Mouse (Mus musculus): ENCODE measurements around the gene Farp1.
A peak's percentile ranks its signal among the peaks of the same experiment; 100 is the strongest.

Farp1 gene

GRCm38 (mm10) chr14:121181798-121182197 is 146.8 kb downstream of the Farp1 start:
- DNase-seq (ENCODE audit: low read depth, low spot score), result no peak

- peak; percentile 50 for DNase-seq (ENCODE audit: low read depth, low spot score)
These were observed 148.0 kb downstream of the Farp1 start for GRCm38 (mm10) chr14:121182967-121183366.

- peak; percentile 89 for DNase-seq (ENCODE audit: low read depth, low spot score)
These were observed 148.6 kb downstream of the Farp1 start for GRCm38 (mm10) chr14:121183414-121184130.

GRCm38 (mm10) chr14:121184351-121184750 is 149.4 kb downstream of the Farp1 start:
- no peak for DNase-seq (ENCODE audit: low read depth, low spot score)

- no peak for DNase-seq (ENCODE audit: low read depth, low spot score)
These were observed 151.4 kb downstream of the Farp1 start for GRCm38 (mm10) chr14:121186402-121186894.

- DNase-seq (ENCODE audit: low read depth, low spot score), result peak; percentile 40
These were observed 154.8 kb downstream of the Farp1 start for GRCm38 (mm10) chr14:121189840-121190239.

GRCm38 (mm10) chr14:121190386-121190785 is 155.4 kb downstream of the Farp1 start:
- peak; percentile 58 for DNase-seq (ENCODE audit: low read depth, low spot score)

- no peak for DNase-seq (ENCODE audit: low read depth, low spot score)
These were observed 156.7 kb downstream of the Farp1 start for GRCm38 (mm10) chr14:121191739-121192138.

- DNase-seq (ENCODE audit: low read depth, low spot score), result peak; percentile 14
These were observed 157.4 kb downstream of the Farp1 start for GRCm38 (mm10) chr14:121192394-121192793.

GRCm38 (mm10) chr14:121193981-121194380 is 159.0 kb downstream of the Farp1 start:
- no peak for DNase-seq (ENCODE audit: low read depth, low spot score)

- no peak for DNase-seq (ENCODE audit: low read depth, low spot score)
These were observed 164.0 kb downstream of the Farp1 start for GRCm38 (mm10) chr14:121198915-121199572.

- DNase-seq (ENCODE audit: low read depth, low spot score), result no peak
These were observed 164.8 kb downstream of the Farp1 start for GRCm38 (mm10) chr14:121199789-121200188.

- no peak for DNase-seq (ENCODE audit: low read depth, low spot score)
These were observed 165.4 kb downstream of the Farp1 start for GRCm38 (mm10) chr14:121200353-121200752.

GRCm38 (mm10) chr14:121201178-121201577 is 166.2 kb downstream of the Farp1 start:
- no peak for DNase-seq (ENCODE audit: low read depth, low spot score)

GRCm38 (mm10) chr14:121205459-121205858 is 170.5 kb downstream of the Farp1 start:
- no peak for DNase-seq (ENCODE audit: low read depth, low spot score)

- DNase-seq (ENCODE audit: low read depth, low spot score), result no peak
These were observed 172.6 kb downstream of the Farp1 start for GRCm38 (mm10) chr14:121207441-121208158.

- no peak for DNase-seq (ENCODE audit: low read depth, low spot score)
These were observed 173.1 kb downstream of the Farp1 start for GRCm38 (mm10) chr14:121208159-121208515.

GRCm38 (mm10) chr14:121210318-121210717 is 175.3 kb downstream of the Farp1 start:
- no peak for DNase-seq (ENCODE audit: low read depth, low spot score)

- no peak for DNase-seq (ENCODE audit: low read depth, low spot score)
These were observed 178.7 kb downstream of the Farp1 start for GRCm38 (mm10) chr14:121213650-121214049.

- DNase-seq (ENCODE audit: low read depth, low spot score), result no peak
These were observed 179.7 kb downstream of the Farp1 start for GRCm38 (mm10) chr14:121214636-121215257.

GRCm38 (mm10) chr14:121215817-121216216 is 180.8 kb downstream of the Farp1 start:
- no peak for DNase-seq (ENCODE audit: low read depth, low spot score)

GRCm38 (mm10) chr14:121216672-121217071 is 181.7 kb downstream of the Farp1 start:
- no peak for DNase-seq (ENCODE audit: low read depth, low spot score)
